ENCODE assay signal across 8 mouse cellular contexts in the genomic region with DNA sequence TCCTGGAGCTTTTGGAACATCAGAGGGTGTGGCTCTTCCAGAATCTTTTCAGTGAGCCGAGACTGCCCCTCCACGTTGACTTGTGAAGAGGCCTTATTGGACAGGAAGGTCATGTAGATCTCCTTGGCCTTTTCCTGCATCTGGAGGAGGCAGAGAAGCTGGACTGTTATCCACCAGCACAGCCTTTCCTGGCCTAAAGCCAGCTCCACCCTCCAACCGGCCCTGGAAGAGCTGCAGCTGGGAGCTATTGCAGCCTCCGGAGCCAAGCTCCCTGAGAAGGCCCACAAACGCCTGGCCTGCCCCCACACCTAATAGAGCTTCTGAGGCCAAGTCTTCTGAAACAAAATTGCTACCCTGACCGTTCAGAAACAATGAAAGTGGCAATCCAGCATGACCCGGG. TPM values are rescaled to one million over a fixed set of nuclear protein-coding genes. Genes with fewer than 3 reads are reported as not detected.
DNase-seq lines count a peak whose midpoint lies in the region; ATAC-seq and TF ChIP-seq lines count a peak whose summit lies in the region.
"Had no signal": no experiment of that assay in that cellular context is flagged by ENCODE, and none has a peak within 500 bp of the region (broad histone marks: within the 10 kb centered on the region; RNA-seq: fewer than 3 reads in every experiment).

No protein-coding gene starts in this region.

- H3K36me3 ChIP-seq in thymus, adult 2 months (ENCODE audit: control insufficient read depth, insufficient read depth, low read length) = peaks cover 8% of the 10 kb centered on the region; the same call in 1 of the 2 replicates
- H3K36me3 ChIP-seq in intestine, embryonic 16.5 days (ENCODE audit: control insufficient read depth, insufficient read depth, low read length) = no peaks in the 10 kb centered on the region
- no peaks in the 10 kb centered on the region for H3K36me3 ChIP-seq in lung, embryonic 14.5 days (ENCODE audit: insufficient read depth)
- no peaks in the 10 kb centered on the region for H3K36me3 ChIP-seq in forebrain, embryonic 12.5 days (replicated peaks)
- H3K36me3 ChIP-seq: neural tube, embryonic 13.5 days had no signal

- no peaks in the 10 kb centered on the region for H3K27me3 ChIP-seq in thymus, adult 2 months (ENCODE audit: control insufficient read depth, insufficient read depth, low read length)
- no peaks in the 10 kb centered on the region for H3K27me3 ChIP-seq in intestine, embryonic 16.5 days (replicated peaks; ENCODE audit: control insufficient read depth, insufficient read depth, low read length)
- no peaks in the 10 kb centered on the region for H3K27me3 ChIP-seq in lung, embryonic 14.5 days (ENCODE audit: insufficient read depth, low read length)
- no peaks in the 10 kb centered on the region for H3K27me3 ChIP-seq in forebrain, embryonic 12.5 days
- H3K27me3 ChIP-seq: neural tube, embryonic 13.5 days had no signal

- no peak for TF ChIP-seq POLR2A in thymus, adult 2 months (IDR thresholded peaks at IDR 0.05; ENCODE audit: control insufficient read depth, extremely low read depth, insufficient read depth, low read length, poor library complexity)

- peaks cover 68% of the 10 kb centered on the region for H3K4me1 ChIP-seq in thymus, adult 2 months (replicated peaks; ENCODE audit: control insufficient read depth, insufficient read depth, low read length)
- H3K4me1 ChIP-seq in intestine, embryonic 16.5 days (ENCODE audit: control insufficient read depth, insufficient read depth, low read length) = peaks cover 18% of the 10 kb centered on the region
- H3K4me1 ChIP-seq in lung, embryonic 14.5 days (ENCODE audit: insufficient read depth) = peaks cover 14% of the 10 kb centered on the region
- peaks cover 8% of the 10 kb centered on the region for H3K4me1 ChIP-seq in forebrain, embryonic 12.5 days

- WGBS in thymus, adult 2 months = 90% methylated on average over 7 of the region's 7 CpGs
- 24% methylated on average over 7 of the region's 7 CpGs for WGBS in intestine, embryonic 16.5 days
- 15% methylated on average over 7 of the region's 7 CpGs for WGBS in lung, embryonic 14.5 days
- WGBS in forebrain, embryonic 12.5 days = 46% methylated on average over 7 of the region's 7 CpGs

- no peaks in the 10 kb centered on the region for H3K9me3 ChIP-seq in intestine, embryonic 16.5 days (ENCODE audit: control insufficient read depth, low read length)
- no peaks in the 10 kb centered on the region for H3K9me3 ChIP-seq in lung, embryonic 14.5 days (ENCODE audit: low read depth, low read length)
- H3K9me3 ChIP-seq in forebrain, embryonic 12.5 days = no peaks in the 10 kb centered on the region
- H3K9me3 ChIP-seq: neural tube, embryonic 13.5 days had no signal

- no peak for TF ChIP-seq CTCF in thymus, adult 2 months (IDR thresholded peaks at IDR 0.05; ENCODE audit: borderline replicate concordance, control insufficient read depth, extremely low read depth, insufficient read depth, low read length, poor library complexity)
- no peak for TF ChIP-seq CTCF in lung, embryonic 14.5 days (IDR thresholded peaks at IDR 0.05; ENCODE audit: low read depth)

- H3K4me3 ChIP-seq in thymus, adult 2 months (ENCODE audit: control insufficient read depth, insufficient read depth, low read length) = no peak overlapping the region
- H3K4me3 ChIP-seq in intestine, embryonic 16.5 days (ENCODE audit: low read length) = no peak overlapping the region
- H3K4me3 ChIP-seq in lung, embryonic 14.5 days (ENCODE audit: low read depth, low read length) = no peak overlapping the region
- no peak overlapping the region for H3K4me3 ChIP-seq in forebrain, embryonic 12.5 days (replicated peaks)
- H3K4me3 ChIP-seq: neural tube, embryonic 13.5 days had no signal

- ATAC-seq in intestine, embryonic 16.5 days = peak; percentile 78
- ATAC-seq in lung, embryonic 14.5 days (ENCODE audit: insufficient read depth) = peak; percentile 90
- no peak for ATAC-seq in forebrain, embryonic 12.5 days (ENCODE audit: low FRiP score)

- no peak overlapping the region for H3K4me2 ChIP-seq in intestine, embryonic 16.5 days (ENCODE audit: low read depth, low read length)
- 0 out of 2 replicates have a peak overlapping the region, but pooled peaks have one; percentile 15 for H3K4me2 ChIP-seq in lung, embryonic 14.5 days
- H3K4me2 ChIP-seq in forebrain, embryonic 12.5 days = no peak overlapping the region
- H3K4me2 ChIP-seq: neural tube, embryonic 13.5 days had no signal

- H3K27ac ChIP-seq in thymus, adult 2 months (ENCODE audit: control insufficient read depth, insufficient read depth, low read length) = peak overlapping the region; percentile 18; the same call in 1 of the 2 replicates
- peak overlapping the region; percentile 70 for H3K27ac ChIP-seq in intestine, embryonic 16.5 days (ENCODE audit: low read length)
- peak overlapping the region; percentile 46; the same call in 1 of the 2 replicates for H3K27ac ChIP-seq in lung, embryonic 14.5 days (ENCODE audit: low read depth)
- H3K27ac ChIP-seq in forebrain, embryonic 12.5 days = no peak overlapping the region
- H3K27ac ChIP-seq: neural tube, embryonic 13.5 days had no signal

- DNase-seq in thymus, adult 2 months = no peak
- DNase-seq in thymus, postnatal 4 days = no peak
- peak; percentile 59 to 71 for DNase-seq in gastrocnemius, adult 8-10 months (ENCODE audit: low spot score in 2 of 2)
- peak; percentile 95 for DNase-seq in lung, embryonic 14.5 days
- DNase-seq in urinary bladder, postnatal 10 days (ENCODE audit: low spot score) = peak; percentile 34

- no peak overlapping the region for H3K9ac ChIP-seq in intestine, embryonic 16.5 days (ENCODE audit: low read depth, low read length)
- H3K9ac ChIP-seq in lung, embryonic 14.5 days = no peak overlapping the region
- no peak overlapping the region for H3K9ac ChIP-seq in forebrain, embryonic 12.5 days
- H3K9ac ChIP-seq: neural tube, embryonic 13.5 days had no signal

RNA-seq across cellular contexts. Expression of a gene that starts 29.6 kb away (rescaled TPM):
- 62.5 and 71.8 TPM in 2 replicates for polyA plus RNA-seq in thymus, adult 2 months (2012; rRNA removed)
- 1 to 10 TPM in 2 of 4 experiments, under 1 TPM in 2; 0.77 to 4.1 (median 1.3) TPM for total RNA-seq in gastrocnemius, adult 8-10 months (2022)
- polyA plus RNA-seq in intestine, embryonic 16.5 days (2015; fragmentation: Nextera tagmentation; extraction: Ambion mirVana) = 28.1 and 30.3 TPM in 2 replicates
- polyA plus RNA-seq in lung, embryonic 14.5 days (2014; fragmentation: Nextera tagmentation; extraction: Ambion mirVana) = 31.1 and 31.2 TPM in 2 replicates
- 7.4 and 8.0 TPM in 2 replicates for polyA plus RNA-seq in forebrain, embryonic 12.5 days (2016; fragmentation: Nextera tagmentation; extraction: Ambion mirVana)

Comparison
In these comparisons a context has a peak if more than half of its experiments do, and no peak if none do; other contexts are left out.
1. DNase-seq: peak in gastrocnemius, adult 8-10 months (2 of 2), lung, embryonic 14.5 days (single experiment) and urinary bladder, postnatal 10 days (single experiment); none in thymus, adult 2 months (single experiment) and thymus, postnatal 4 days (single experiment).